Mouse (Mus musculus) CH12.LX (cell line): ENCODE data around the gene Git2. TPM values are rescaled to one million over a fixed set of nuclear protein-coding genes. Genes with fewer than 3 reads are reported as not detected.

ENCODE experiments used
- DNase-seq: peaks from one replicate; pipeline ENCODE4 v3.0.0-alpha.2; 2013; ENCODE audit errors: extremely low read depth
- H3K27ac ChIP-seq: 2 replicates; pipeline ENCODE4 v1.5.1; 2012; ENCODE audit warnings: low read depth, mild to moderate bottlenecking, control low read depth, moderate library complexity; ENCODE audit not compliant: insufficient read depth
- H3K27me3 ChIP-seq: replicated peaks from 2 replicates; pipeline ENCODE3; 2012; ENCODE audit warnings: inconsistent platforms
- H3K36me3 ChIP-seq, 2 experiments: replicated peaks in 1 of 2; 2 replicates each; pipeline versions ENCODE3 to v1.6.1; 2012; ENCODE audit warnings: inconsistent platforms in 1 of 2, low read length in 1 of 2, mild to moderate bottlenecking in 1 of 2, mixed read lengths in 1 of 2, moderate library complexity in 1 of 2; ENCODE audit not compliant: control insufficient read depth in 1 of 2, insufficient read depth in 1 of 2
- H3K4me1 ChIP-seq, 2 experiments: 2 replicates each; pipeline ENCODE4 v1.6.1; 2012; ENCODE audit warnings: inconsistent platforms in 1 of 2, moderate library complexity in 1 of 2; ENCODE audit not compliant: insufficient read depth in 2 of 2, control insufficient read depth in 1 of 2
- H3K4me2 ChIP-seq: 2 replicates; pipeline ENCODE4 v1.6.1; 2012; ENCODE audit warnings: low read depth, mild to moderate bottlenecking, control low read depth; ENCODE audit not compliant: poor library complexity, insufficient read depth, severe bottlenecking
- H3K4me3 ChIP-seq, 3 experiments: fragments of 150-350 bp in 1 of 3; sonication (generic) in 1 of 3; replicated peaks in 1 of 3; 2 replicates each; pipeline versions ENCODE3 to v1.5.1; 2011 to 2012; ENCODE audit warnings: low read depth in 2 of 3, low read length in 2 of 3, mild to moderate bottlenecking in 2 of 3, moderate library complexity in 2 of 3, control low read depth in 1 of 3, improper control_type of control experiment in 1 of 3, inconsistent platforms in 1 of 3, mixed read lengths in 1 of 3; ENCODE audit not compliant: poor library complexity in 1 of 3
- H3K79me2 ChIP-seq: replicated peaks from 2 replicates; pipeline ENCODE4 v1.6.1; 2012; ENCODE audit warnings: mild to moderate bottlenecking, moderate library complexity; ENCODE audit not compliant: control insufficient read depth, poor library complexity, insufficient read depth, severe bottlenecking; ENCODE audit errors: extremely low read depth
- H3K9ac ChIP-seq: 2 replicates; pipeline ENCODE4 v1.6.1; 2012; ENCODE audit warnings: low read depth, mild to moderate bottlenecking, control low read depth, moderate library complexity; ENCODE audit not compliant: insufficient read depth
- H3K9me3 ChIP-seq: replicated peaks from 2 replicates; pipeline ENCODE3; 2012; ENCODE audit warnings: low read length, inconsistent platforms, mixed read lengths
- CHD1 ChIP-seq: IDR thresholded peaks from 2 replicates; pipeline ENCODE4 v1.6.1; 2012; ENCODE audit warnings: low read depth, low read length, improper control_type of control experiment, inconsistent platforms
- GABPA ChIP-seq: IDR thresholded peaks from 2 replicates; pipeline ENCODE4 v1.6.1; 2012; ENCODE audit warnings: low read depth, low read length, improper control_type of control experiment, inconsistent platforms; ENCODE audit not compliant: insufficient replicate concordance
- IRF4 ChIP-seq: IDR thresholded peaks from 2 replicates; pipeline ENCODE4 v1.6.1; 2014; ENCODE audit warnings: low read depth, mild to moderate bottlenecking, inconsistent platforms, low read length, improper control_type of control experiment
- MAZ ChIP-seq: IDR thresholded peaks from 2 replicates; pipeline ENCODE4 v1.6.1; 2012; ENCODE audit warnings: low read depth, mild to moderate bottlenecking, inconsistent platforms, low read length, improper control_type of control experiment, moderate library complexity
- MXI1 ChIP-seq: IDR thresholded peaks from 2 replicates; pipeline ENCODE4 v1.6.1; 2011; ENCODE audit warnings: mild to moderate bottlenecking, low read depth, low read length, improper control_type of control experiment
- MYC ChIP-seq: IDR thresholded peaks from 2 replicates; pipeline ENCODE4 v1.6.1; 2011; ENCODE audit warnings: low read depth, mild to moderate bottlenecking, improper control_type of control experiment, low read length
- NRF1 ChIP-seq: IDR thresholded peaks from 2 replicates; pipeline ENCODE4 v1.6.1; 2014; ENCODE audit warnings: low read depth, mild to moderate bottlenecking, inconsistent platforms, low read length, improper control_type of control experiment, moderate library complexity
- RAD21 ChIP-seq: IDR thresholded peaks from 2 replicates; pipeline ENCODE4 v1.6.1; 2011; ENCODE audit warnings: low read depth, mild to moderate bottlenecking, low read length, improper control_type of control experiment, moderate library complexity
- RCOR1 ChIP-seq: conservative IDR thresholded peaks from 2 replicates; pipeline ENCODE4 v1.6.1; 2012; ENCODE audit warnings: low read depth, mild to moderate bottlenecking, inconsistent platforms, low read length, improper control_type of control experiment
- USF1 ChIP-seq: IDR thresholded peaks from 2 replicates; pipeline ENCODE4 v1.6.1; 2014; ENCODE audit warnings: low read depth, mild to moderate bottlenecking, inconsistent platforms, low read length, improper control_type of control experiment
- USF2 ChIP-seq: conservative IDR thresholded peaks from 2 replicates; pipeline ENCODE4 v1.6.1; 2011; ENCODE audit warnings: low read depth, low read length, improper control_type of control experiment
- ZKSCAN1 ChIP-seq: IDR thresholded peaks from 2 replicates; pipeline ENCODE4 v1.6.1; 2012; ENCODE audit warnings: low read depth, inconsistent platforms, low read length, improper control_type of control experiment, borderline replicate concordance
- ZMIZ1 ChIP-seq: IDR thresholded peaks from 2 replicates; pipeline ENCODE4 v1.6.1; 2012; ENCODE audit warnings: low read depth, mild to moderate bottlenecking, inconsistent platforms, low read length, improper control_type of control experiment
- ZNF384 ChIP-seq: IDR thresholded peaks from 2 replicates; pipeline ENCODE4 v1.6.1; 2012; ENCODE audit warnings: low read depth, low read length, improper control_type of control experiment, inconsistent platforms
- dilution Hi-C: fragments of 300-500 bp; cut with MboI; formaldehyde crosslinking; loops from 2 replicates; pipeline ENCODE4 v1.14.3; 2020; ENCODE audit warnings: low sequenced_read_pairs; ENCODE audit not compliant: extremely low pct_unique_long_range_greater_than_20kb, extremely low pct_ligation_motif_present
- in situ Hi-C: fragments of 300-500 bp; cut with MboI; formaldehyde crosslinking; loops from 3 replicates; pipeline ENCODE4 v1.14.3; 2019; ENCODE audit warnings: low sequenced_read_pairs, low pct_ligation_motif_present, low pct_unique_long_range_greater_than_20kb, mixed read lengths
- polyA plus RNA-seq: library from polyadenylated mRNA; unstranded; fragments of >175 nt; gene quantifications from 2 replicates; pipeline ENCODE4 v1.2.1, GENCODE M21; 2012; ENCODE audit warnings: low read depth; ENCODE audit not compliant: insufficient read length
- total RNA-seq, 2 experiments: library from RNA; depleted of rRNA; stranded (reverse); fragments of 300-350 nt in 1 of 2; fragments of >200 nt in 1 of 2; gene quantifications; 2 replicates each; pipeline ENCODE4 v1.2.3; 2012 to 2014

Gene Git2
- total and polyA plus RNA-seq, 3 experiments, result 12.3 to 29.4 (median 22.1) TPM

DNA sequence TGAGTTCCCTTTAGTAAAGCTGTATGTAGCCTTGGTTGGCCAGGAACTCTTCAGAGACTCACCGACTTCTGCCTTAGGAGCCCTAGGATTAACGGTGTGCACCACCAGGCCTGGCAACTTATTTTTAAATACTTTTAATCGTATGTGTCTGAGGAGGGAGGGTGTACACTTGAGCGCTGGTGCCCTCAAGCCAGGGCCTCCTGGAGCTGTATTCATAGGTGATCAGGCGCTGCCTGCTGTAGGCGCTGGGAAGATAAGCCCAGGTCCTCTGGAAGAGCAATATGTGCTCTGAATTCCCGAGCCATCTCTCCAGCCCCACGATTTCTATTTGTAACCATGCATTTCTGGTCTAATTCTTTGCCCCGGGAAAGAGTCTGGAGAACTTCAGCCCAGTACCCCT lies 31.7 kb upstream of the Git2 start:
- H3K4me3 ChIP-seq, result no peak overlapping the region

GRCm38 (mm10) chr5:114806636-114807035 lies 31.3 kb upstream of the Git2 start:
- Histone ChIP-seq H3K4me1 (peaks cover 5 to 8% of the 10 kb centered on the region in 2 experiments; a peak in 3 of 4 replicates), H3K4me3 (no peak overlapping the region), H3K9ac (no peak overlapping the region), H3K79me2 (no peaks in the 10 kb centered on the region), H3K4me2 (no peak overlapping the region), H3K36me3 (peaks cover 44 to 90% of the 10 kb centered on the region in 2 experiments), H3K27ac (no peak overlapping the region), H3K9me3 (no peaks in the 10 kb centered on the region), H3K27me3 (no peaks in the 10 kb centered on the region)
- in situ Hi-C loops, result no loop called here
- dilution Hi-C loops, result no loop called here
- TF ChIP-seq ZKSCAN1 (no peak), MXI1 (no peak), CHD1 (no peak), GABPA (no peak), ZMIZ1 (no peak)
- DNase-seq, result no peak

More for the DNA sequence above, 31.7 kb upstream of the Git2 start:
- TF ChIP-seq RCOR1 (no peak), MYC (no peak), ZKSCAN1 (no peak), USF1 (no peak), NRF1 (no peak)
- peaks cover 5 to 10% of the 10 kb centered on the region in 2 experiments; a peak in 3 of 4 replicates for H3K4me1 ChIP-seq
- DNase-seq, result no peak
- dilution Hi-C loops (no loop called here), in situ Hi-C loops (no loop called here)
- H3K27me3 ChIP-seq, result no peaks in the 10 kb centered on the region
- H3K27ac ChIP-seq, result no peak overlapping the region
- H3K9me3 ChIP-seq, result no peaks in the 10 kb centered on the region
- no peak overlapping the region for H3K9ac ChIP-seq
- no peak overlapping the region for H3K4me2 ChIP-seq
- H3K36me3 ChIP-seq, result peaks cover 42 to 87% of the 10 kb centered on the region in 2 experiments
- no peaks in the 10 kb centered on the region for H3K79me2 ChIP-seq

DNA sequence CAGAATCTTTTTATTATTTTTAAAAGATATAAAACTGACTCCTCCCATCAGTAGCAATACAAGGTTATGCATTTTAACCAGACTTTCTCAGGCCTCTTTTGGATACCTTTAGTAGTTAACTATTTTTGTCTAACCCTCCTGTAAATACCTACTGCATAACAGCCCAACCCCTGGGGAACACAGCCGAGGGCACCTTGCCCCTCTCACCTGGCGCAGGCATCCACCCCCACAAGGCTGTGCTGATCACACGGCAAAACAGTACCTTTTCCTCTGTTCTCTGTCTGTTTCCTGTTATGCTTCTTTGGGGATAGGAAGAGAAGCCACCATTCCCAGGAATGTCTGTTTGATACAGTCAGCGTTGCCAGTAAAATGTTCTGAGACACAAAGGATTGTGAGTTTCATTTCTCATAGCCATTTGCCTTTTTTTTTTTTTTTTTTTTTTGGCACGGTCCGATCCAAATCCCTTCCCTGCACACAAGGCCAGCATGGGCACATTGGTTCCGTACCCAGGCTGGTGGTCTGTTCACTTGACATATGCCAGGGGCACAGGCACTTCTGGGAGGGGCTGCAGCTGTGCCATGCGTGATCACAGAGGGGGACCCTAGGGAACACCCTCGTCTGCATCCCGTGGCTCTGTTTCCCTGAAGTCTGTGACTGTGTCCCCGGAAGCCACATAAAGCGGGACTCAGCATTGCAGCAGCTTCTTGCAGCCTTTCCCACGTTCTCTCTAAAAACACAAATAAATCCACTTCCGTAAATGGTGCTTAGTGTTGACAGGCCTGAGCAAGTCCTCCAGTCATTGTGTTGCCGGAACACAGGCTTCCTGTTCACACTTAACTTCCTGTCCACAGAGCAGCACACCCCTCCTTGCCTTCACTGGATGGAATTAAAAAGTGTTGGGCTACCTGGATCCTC lies 30.4 kb upstream of the Git2 start:
- DNase-seq, result no peak

More for the DNA sequence above, 30.4 kb upstream of the Git2 start:
- H3K9ac ChIP-seq, result no peak overlapping the region
- TF ChIP-seq MAZ (no peak), IRF4 (no peak), USF2 (no peak), NRF1 (no peak), RAD21 (no peak), ZNF384 (peak; percentile 72)
- no peaks in the 10 kb centered on the region for H3K79me2 ChIP-seq
- no peak overlapping the region for H3K4me2 ChIP-seq
- dilution Hi-C loops, result no loop called here
- H3K9me3 ChIP-seq, result no peaks in the 10 kb centered on the region
- in situ Hi-C loops, result no loop called here
- H3K27me3 ChIP-seq, result no peaks in the 10 kb centered on the region
- H3K27ac ChIP-seq, result no peak overlapping the region
- H3K4me1 ChIP-seq, result peaks cover 5 to 8% of the 10 kb centered on the region in 2 experiments; a peak in 3 of 4 replicates
- H3K36me3 ChIP-seq, result peaks cover 45 to 91% of the 10 kb centered on the region in 2 experiments
- H3K4me3 ChIP-seq, result no peak overlapping the region
